Mouse (Mus musculus) limb, embryonic 11.5 days (tissue): ENCODE results near the gene Col26a1. TPM values are rescaled to one million over a fixed set of nuclear protein-coding genes. Genes with fewer than 3 reads are reported as not detected.

Experiments
- ATAC-seq: fragments of 200-750 bp; cut with Nextera tagmentation; 2 replicates; pipeline ENCODE4 v1.8.0; 2017; ENCODE audit warnings: low read depth; ENCODE audit not compliant: insufficient number of reproducible peaks, low FRiP score, low TSS enrichment
- DNase-seq: peaks from one replicate; pipeline ENCODE4 v3.0.0-alpha.2; 2015; ENCODE audit warnings: low spot score
- H3K27ac ChIP-seq: fragments of 300-500 bp; sonication (generic); replicated peaks from 2 replicates; pipeline ENCODE4 v1.5.1; 2014; ENCODE audit warnings: low read depth, mild to moderate bottlenecking, low read length
- H3K27me3 ChIP-seq: fragments of 300-500 bp; sonication (generic); 2 replicates; pipeline ENCODE4 v1.6.1; 2014; ENCODE audit warnings: mild to moderate bottlenecking, low read length, mixed read lengths; ENCODE audit not compliant: control insufficient read depth, insufficient read depth
- H3K36me3 ChIP-seq: fragments of 300-500 bp; sonication (generic); 2 replicates; pipeline ENCODE4 v1.6.1; 2014; ENCODE audit warnings: mild to moderate bottlenecking, low read length, moderate library complexity, mixed read lengths; ENCODE audit not compliant: control insufficient read depth, insufficient read depth
- H3K4me1 ChIP-seq: fragments of 300-500 bp; sonication (generic); 2 replicates; pipeline ENCODE4 v1.6.1; 2014; ENCODE audit warnings: low read length, mixed read lengths; ENCODE audit not compliant: control insufficient read depth, insufficient read depth
- H3K4me2 ChIP-seq: fragments of 300-500 bp; sonication (generic); 2 replicates; pipeline ENCODE4 v1.6.1; 2014; ENCODE audit warnings: low read depth, mild to moderate bottlenecking, moderate library complexity; ENCODE audit not compliant: severe bottlenecking
- H3K4me3 ChIP-seq: fragments of 300-500 bp; sonication (generic); 2 replicates; pipeline ENCODE4 v1.5.1; 2014; ENCODE audit warnings: low read depth, low read length
- H3K9ac ChIP-seq: fragments of 300-500 bp; sonication (generic); 2 replicates; pipeline ENCODE4 v1.6.1; 2014; ENCODE audit warnings: mild to moderate bottlenecking, low read length
- H3K9me3 ChIP-seq: fragments of 300-500 bp; sonication (generic); 2 replicates; pipeline ENCODE4 v1.6.1; 2016; ENCODE audit warnings: low read length; ENCODE audit not compliant: control insufficient read depth
- WGBS: fragments of 180-500 bp; shearing (Covaris S2); extraction: QIAGEN DNeasy Blood & Tissue Kit; methylation state at CpG from one replicate; pipeline ENCODE4 v1.1.7; 2014; 5-methylcytosine and 5-hydroxymethylcytosine counted together
- polyA plus RNA-seq: library from polyadenylated mRNA; unstranded; fragments of >200 nt; fragmentation: Nextera tagmentation; extraction: Ambion mirVana; gene quantifications from 2 replicates; pipeline ENCODE4 v1.2.1, GENCODE M21; 2014

Col26a1 gene
- polyA plus RNA-seq, 1 experiment from 2014 or later: 69.0 TPM

GRCm38 (mm10) chr5:136869451-136870114 lies 13.4 kb downstream of the Col26a1 start:
- Histone ChIP-seq H3K27me3 (no peaks in the 10 kb centered on the region), H3K9ac (0 out of 2 replicates have a peak overlapping the region, but pooled peaks have one; percentile 22), H3K4me1 (peaks cover 28% of the 10 kb centered on the region), H3K27ac (peak overlapping the region; percentile 79), H3K36me3 (no peaks in the 10 kb centered on the region), H3K4me2 (peak overlapping the region; percentile 20; the same call in 1 of the 2 replicates), H3K4me3 (no peak overlapping the region), H3K9me3 (no peaks in the 10 kb centered on the region)
- peak; percentile 74 for DNase-seq
- 35% methylated on average over 10 of the region's 10 CpGs for WGBS
- ATAC-seq: peak; percentile 83

- H3K9me3 ChIP-seq: no peaks in the 10 kb centered on the region
- H3K4me3 ChIP-seq: no peak overlapping the region
- peak overlapping the region; percentile 25; the same call in 1 of the 2 replicates for H3K27ac ChIP-seq
- no peak for DNase-seq
- no peak overlapping the region for H3K9ac ChIP-seq
- H3K4me1 ChIP-seq: peaks cover 46% of the 10 kb centered on the region
- no peaks in the 10 kb centered on the region for H3K36me3 ChIP-seq
- ATAC-seq: no peak
- no peak overlapping the region for H3K4me2 ChIP-seq
- no peaks in the 10 kb centered on the region for H3K27me3 ChIP-seq
- 33% methylated on average over 5 of the region's 5 CpGs for WGBS
These were observed 15.3 kb downstream of the Col26a1 start for GRCm38 (mm10) chr5:136867706-136868105.

- Histone ChIP-seq H3K27me3 (no peaks in the 10 kb centered on the region), H3K27ac (peak overlapping the region; percentile 98), H3K4me1 (peaks cover 53% of the 10 kb centered on the region), H3K4me2 (peak overlapping the region; percentile 34), H3K36me3 (no peaks in the 10 kb centered on the region; the same call in 1 of the 2 replicates), H3K9ac (peak overlapping the region; percentile 55), H3K9me3 (no peaks in the 10 kb centered on the region), H3K4me3 (no peak overlapping the region)
- ATAC-seq: peak; percentile 88
- 6% methylated on average over 14 of the region's 14 CpGs for WGBS
- peak; percentile 93 for DNase-seq
These were observed 18.9 kb downstream of the Col26a1 start for GRCm38 (mm10) chr5:136863961-136864674.

GRCm38 (mm10) chr5:136863276-136863675 lies 19.7 kb downstream of the Col26a1 start:
- peak overlapping the region; percentile 98 for H3K27ac ChIP-seq
- 43% methylated on average over 9 of the region's 9 CpGs for WGBS
- no peaks in the 10 kb centered on the region for H3K27me3 ChIP-seq
- DNase-seq: peak; percentile 59
- no peaks in the 10 kb centered on the region for H3K9me3 ChIP-seq
- no peaks in the 10 kb centered on the region; the same call in 1 of the 2 replicates for H3K36me3 ChIP-seq
- H3K4me3 ChIP-seq: no peak overlapping the region
- no peak for ATAC-seq
- H3K9ac ChIP-seq: peak overlapping the region; percentile 55
- peaks cover 48% of the 10 kb centered on the region for H3K4me1 ChIP-seq
- peak overlapping the region; percentile 34; the same call in 1 of the 2 replicates for H3K4me2 ChIP-seq

- no peaks in the 10 kb centered on the region for H3K27me3 ChIP-seq
- H3K4me3 ChIP-seq: no peak overlapping the region
- H3K4me1 ChIP-seq: peaks cover 46% of the 10 kb centered on the region
- peak overlapping the region; percentile 55; the same call in 1 of the 2 replicates for H3K9ac ChIP-seq
- no peak for ATAC-seq
- whole genome bisulfite sequencing: 35% methylated on average over 4 of the region's 4 CpGs
- no peaks in the 10 kb centered on the region; the same call in 1 of the 2 replicates for H3K36me3 ChIP-seq
- no peaks in the 10 kb centered on the region for H3K9me3 ChIP-seq
- H3K4me2 ChIP-seq: no peak overlapping the region
- peak overlapping the region; percentile 98 for H3K27ac ChIP-seq
- peak; percentile 41 for DNase-seq
These were observed 20.2 kb downstream of the Col26a1 start for GRCm38 (mm10) chr5:136862806-136863205.

DNA sequence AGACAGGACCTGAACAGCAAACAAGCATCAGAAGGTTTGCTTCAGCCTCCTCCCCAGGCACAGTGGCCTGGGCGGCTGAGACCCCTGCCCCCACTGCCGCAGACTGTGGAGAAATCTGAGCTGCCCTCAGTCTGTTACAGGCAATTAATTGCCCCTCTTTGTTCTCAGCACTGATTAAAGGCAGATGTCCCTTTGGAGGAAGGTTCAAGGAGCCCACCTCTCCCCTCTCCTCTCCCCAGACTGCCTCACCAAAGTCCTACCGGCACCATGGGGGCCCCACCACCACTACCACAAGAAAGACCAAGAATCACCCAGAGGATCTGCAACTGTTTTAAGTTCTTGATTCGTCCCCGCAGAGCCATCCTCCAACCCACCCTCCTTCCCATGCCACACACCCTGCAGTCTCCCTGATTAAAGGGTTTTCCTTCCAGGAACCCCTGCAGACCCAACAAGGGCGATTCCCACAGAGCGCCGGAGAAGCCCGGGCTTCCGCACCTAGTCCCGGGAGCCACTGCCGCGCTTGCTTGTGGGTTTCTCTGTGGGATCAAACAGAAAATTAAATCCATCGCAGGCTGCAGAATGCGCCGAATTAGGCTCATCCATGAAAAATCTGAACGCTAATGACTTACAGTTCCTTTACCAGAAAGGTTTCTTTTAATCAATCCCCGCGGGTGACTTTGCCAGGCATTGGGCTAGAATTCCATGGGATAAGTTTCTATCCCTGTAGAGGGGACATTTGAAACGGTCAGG lies 21.6 kb downstream of the Col26a1 start:
- 2% methylated on average over 20 of the region's 20 CpGs for WGBS
- peak overlapping the region; percentile 98 for H3K27ac ChIP-seq
- peaks cover 42% of the 10 kb centered on the region for H3K4me1 ChIP-seq
- DNase-seq (peak; percentile 85), ATAC-seq (peak; percentile 67)
- no peaks in the 10 kb centered on the region for H3K27me3 ChIP-seq
- H3K4me2 ChIP-seq: peak overlapping the region; percentile 27
- H3K9me3 ChIP-seq: no peaks in the 10 kb centered on the region
- peak overlapping the region; percentile 51 for H3K9ac ChIP-seq
- H3K36me3 ChIP-seq: no peaks in the 10 kb centered on the region; the same call in 1 of the 2 replicates
- peak overlapping the region; percentile 3; the same call in 1 of the 2 replicates for H3K4me3 ChIP-seq

DNA sequence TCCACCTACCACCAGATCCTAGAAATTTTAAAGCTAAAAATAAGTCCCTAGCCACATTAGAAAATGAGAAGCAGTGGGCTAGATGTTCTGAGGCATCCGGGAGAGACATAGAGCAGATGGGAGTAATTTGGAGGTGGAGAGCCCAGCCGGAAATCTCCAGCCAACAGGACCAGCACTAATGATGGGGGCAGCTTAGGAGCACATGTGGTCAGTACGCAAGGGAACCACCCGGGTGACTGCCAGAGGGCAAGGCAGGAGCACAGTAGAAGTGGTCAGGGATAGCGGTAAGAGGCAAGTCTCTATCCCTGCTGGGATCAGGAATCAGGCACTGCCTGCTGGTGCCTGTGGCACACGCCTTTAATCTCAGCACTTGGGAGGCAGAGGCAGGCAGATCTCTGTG lies 32.3 kb downstream of the Col26a1 start:
- no peak for DNase-seq
- H3K36me3 ChIP-seq: peaks cover 2% of the 10 kb centered on the region; the same call in 1 of the 2 replicates
- WGBS: 40% methylated on average over 6 of the region's 6 CpGs
- no peaks in the 10 kb centered on the region for H3K4me1 ChIP-seq
- no peaks in the 10 kb centered on the region for H3K9me3 ChIP-seq
- no peak overlapping the region for H3K9ac ChIP-seq
- H3K27ac ChIP-seq: no peak overlapping the region
- H3K4me2 ChIP-seq: no peak overlapping the region
- ATAC-seq: no peak
- no peaks in the 10 kb centered on the region for H3K27me3 ChIP-seq
- no peak overlapping the region for H3K4me3 ChIP-seq
